Mouse (Mus musculus) hindbrain, embryonic 16.5 days (tissue): ENCODE data around the gene Sppl2c. TPM values are rescaled to one million over a fixed set of nuclear protein-coding genes. Genes with fewer than 3 reads are reported as not detected.
A peak's percentile ranks its signal among the peaks of the same experiment; 100 is the strongest.

Source experiments
- ATAC-seq: fragments of 200-750 bp; cut with Nextera tagmentation; 2 replicates; pipeline ENCODE4 v1.8.0; 2017; ENCODE audit warnings: moderate TSS enrichment, moderate library complexity
- H3K27ac ChIP-seq: fragments of 300-500 bp; sonication (generic); 2 replicates; pipeline ENCODE4 v1.5.1; 2014; ENCODE audit warnings: low read depth, mild to moderate bottlenecking, control low read depth, low read length, moderate library complexity
- H3K27me3 ChIP-seq: fragments of 300-500 bp; sonication (generic); replicated peaks from 2 replicates; pipeline ENCODE4 v1.6.1; 2014; ENCODE audit warnings: low read length; ENCODE audit not compliant: control insufficient read depth, insufficient read depth
- H3K36me3 ChIP-seq: fragments of 300-500 bp; sonication (generic); 2 replicates; pipeline ENCODE4 v1.6.1; 2014; ENCODE audit warnings: mild to moderate bottlenecking, low read length, moderate library complexity, mixed read lengths; ENCODE audit not compliant: control insufficient read depth, insufficient read depth
- H3K4me1 ChIP-seq: fragments of 300-500 bp; sonication (generic); 2 replicates; pipeline ENCODE4 v1.6.1; 2014; ENCODE audit warnings: low read depth, low read length; ENCODE audit not compliant: control insufficient read depth, insufficient read depth
- H3K4me2 ChIP-seq: fragments of 300-500 bp; sonication (generic); 2 replicates; pipeline ENCODE4 v1.6.1; 2014; ENCODE audit warnings: mild to moderate bottlenecking, low read length, control low read depth, moderate library complexity
- H3K4me3 ChIP-seq: fragments of 300-500 bp; sonication (generic); 2 replicates; pipeline ENCODE4 v1.5.1; 2014; ENCODE audit warnings: mild to moderate bottlenecking, low read length, control low read depth, moderate library complexity
- H3K9ac ChIP-seq: fragments of 300-500 bp; sonication (generic); 2 replicates; pipeline ENCODE4 v1.6.1; 2014; ENCODE audit warnings: low read depth, mild to moderate bottlenecking, control low read depth, low read length, moderate library complexity
- H3K9me3 ChIP-seq: fragments of 300-500 bp; sonication (generic); 2 replicates; pipeline ENCODE4 v1.6.1; 2014; ENCODE audit warnings: mild to moderate bottlenecking, low read length, moderate library complexity; ENCODE audit not compliant: control insufficient read depth
- WGBS: fragments of 180-500 bp; shearing (Covaris S2); extraction: QIAGEN DNeasy Blood & Tissue Kit; methylation state at CpG from one replicate; pipeline ENCODE4 v1.1.7; 2014; 5-methylcytosine and 5-hydroxymethylcytosine counted together
- polyA plus RNA-seq: library from polyadenylated mRNA; unstranded; fragments of >200 nt; fragmentation: Nextera tagmentation; extraction: Ambion mirVana; gene quantifications from 2 replicates; pipeline ENCODE4 v1.2.1, GENCODE M21; 2015

Gene Sppl2c
- polyA plus RNA-seq, 1 experiment from 2014 or later = not detected

- Histone ChIP-seq H3K9me3 (no peaks in the 10 kb centered on the region), H3K27me3 (no peaks in the 10 kb centered on the region), H3K27ac (peak overlapping the region; percentile 88), H3K4me2 (peak overlapping the region; percentile 77), H3K9ac (peak overlapping the region; percentile 66), H3K4me3 (peak overlapping the region; percentile 43), H3K4me1 (peaks cover 10% of the 10 kb centered on the region; the same call in 1 of the 2 replicates), H3K36me3 (no peaks in the 10 kb centered on the region)
- WGBS = 2% methylated on average over 23 of the region's 23 CpGs
- ATAC-seq = peak; percentile 93
Measured at GRCm38 (mm10) chr11:104157603-104158259, 28.4 kb upstream of the Sppl2c start.

GRCm38 (mm10) chr11:104158260-104158907 is 27.7 kb upstream of the Sppl2c start:
- no peaks in the 10 kb centered on the region for H3K9me3 ChIP-seq
- H3K4me1 ChIP-seq = peaks cover 10% of the 10 kb centered on the region; the same call in 1 of the 2 replicates
- H3K36me3 ChIP-seq = no peaks in the 10 kb centered on the region
- peak overlapping the region; percentile 88 for H3K27ac ChIP-seq
- peak; percentile 50 for ATAC-seq
- peak overlapping the region; percentile 77 for H3K4me2 ChIP-seq
- H3K4me3 ChIP-seq = peak overlapping the region; percentile 43
- H3K9ac ChIP-seq = peak overlapping the region; percentile 66
- no peaks in the 10 kb centered on the region for H3K27me3 ChIP-seq
- WGBS = 5% methylated on average over 17 of the region's 17 CpGs

- no peak overlapping the region for H3K27ac ChIP-seq
- H3K9ac ChIP-seq = no peak overlapping the region
- H3K27me3 ChIP-seq = no peaks in the 10 kb centered on the region; the same call in 1 of the 2 replicates
- H3K9me3 ChIP-seq = no peaks in the 10 kb centered on the region
- no peak overlapping the region for H3K4me3 ChIP-seq
- H3K4me2 ChIP-seq = no peak overlapping the region
- H3K4me1 ChIP-seq = peaks cover 10% of the 10 kb centered on the region; the same call in 1 of the 2 replicates
- WGBS = 79% methylated on average over 4 of the region's 4 CpGs
- no peaks in the 10 kb centered on the region for H3K36me3 ChIP-seq
- no peak for ATAC-seq
Measured at GRCm38 (mm10) chr11:104159769-104160272, 26.3 kb upstream of the Sppl2c start.

- Histone ChIP-seq H3K9me3 (no peaks in the 10 kb centered on the region), H3K27me3 (no peaks in the 10 kb centered on the region; the same call in 1 of the 2 replicates), H3K9ac (no peak overlapping the region), H3K4me3 (no peak overlapping the region), H3K4me1 (peaks cover 10% of the 10 kb centered on the region; the same call in 1 of the 2 replicates), H3K4me2 (no peak overlapping the region), H3K27ac (no peak overlapping the region), H3K36me3 (no peaks in the 10 kb centered on the region)
- no peak for ATAC-seq
- 79% methylated on average over 5 of the region's 5 CpGs for WGBS
Measured at GRCm38 (mm10) chr11:104161153-104161552, 25.0 kb upstream of the Sppl2c start.

- Histone ChIP-seq H3K27me3 (no peaks in the 10 kb centered on the region; the same call in 1 of the 2 replicates), H3K9me3 (no peaks in the 10 kb centered on the region), H3K27ac (no peak overlapping the region), H3K36me3 (no peaks in the 10 kb centered on the region), H3K4me3 (no peak overlapping the region), H3K4me2 (no peak overlapping the region), H3K9ac (no peak overlapping the region), H3K4me1 (no peaks in the 10 kb centered on the region)
- no peak for ATAC-seq
- 92% methylated on average over 10 of the region's 10 CpGs for WGBS
Measured at GRCm38 (mm10) chr11:104164257-104164656, 21.9 kb upstream of the Sppl2c start.

GRCm38 (mm10) chr11:104171281-104171781 is 14.8 kb upstream of the Sppl2c start:
- 33% methylated on average over 12 of the region's 12 CpGs for WGBS
- H3K9ac ChIP-seq = peak overlapping the region; percentile 54
- peak; percentile 65 for ATAC-seq
- peaks cover 5% of the 10 kb centered on the region for H3K4me1 ChIP-seq
- no peak overlapping the region for H3K4me3 ChIP-seq
- no peak overlapping the region for H3K27ac ChIP-seq
- peak overlapping the region; percentile 41 for H3K4me2 ChIP-seq
- H3K36me3 ChIP-seq = no peaks in the 10 kb centered on the region
- H3K27me3 ChIP-seq = peaks cover 5% of the 10 kb centered on the region
- H3K9me3 ChIP-seq = no peaks in the 10 kb centered on the region

GRCm38 (mm10) chr11:104178893-104179292 is 7.2 kb upstream of the Sppl2c start:
- Histone ChIP-seq H3K9me3 (no peaks in the 10 kb centered on the region), H3K27ac (no peak overlapping the region), H3K4me1 (no peaks in the 10 kb centered on the region; the same call in 1 of the 2 replicates), H3K4me3 (no peak overlapping the region), H3K36me3 (no peaks in the 10 kb centered on the region), H3K27me3 (no peaks in the 10 kb centered on the region; the same call in 1 of the 2 replicates), H3K4me2 (no peak overlapping the region), H3K9ac (no peak overlapping the region)
- 31% methylated on average over 7 of the region's 7 CpGs for WGBS
- no peak for ATAC-seq

- Histone ChIP-seq H3K36me3 (no peaks in the 10 kb centered on the region), H3K4me2 (no peak overlapping the region), H3K4me3 (no peak overlapping the region), H3K9me3 (no peaks in the 10 kb centered on the region), H3K9ac (no peak overlapping the region), H3K27me3 (no peaks in the 10 kb centered on the region), H3K27ac (no peak overlapping the region), H3K4me1 (no peaks in the 10 kb centered on the region; the same call in 1 of the 2 replicates)
- ATAC-seq = 0 out of 2 replicates have a peak, but pooled peaks have one; percentile 65
- WGBS = 42% methylated on average over 5 of the region's 5 CpGs
Measured at GRCm38 (mm10) chr11:104179804-104180203, 6.3 kb upstream of the Sppl2c start.

GRCm38 (mm10) chr11:104182141-104182540 is 4.0 kb upstream of the Sppl2c start:
- Histone ChIP-seq H3K27ac (no peak overlapping the region), H3K9ac (no peak overlapping the region), H3K27me3 (no peaks in the 10 kb centered on the region), H3K36me3 (no peaks in the 10 kb centered on the region), H3K4me3 (no peak overlapping the region), H3K4me1 (no peaks in the 10 kb centered on the region; the same call in 1 of the 2 replicates), H3K9me3 (no peaks in the 10 kb centered on the region), H3K4me2 (no peak overlapping the region)
- WGBS = 92% methylated on average over 3 of the region's 3 CpGs
- no peak for ATAC-seq
